Mouse (Mus musculus): ENCODE measurements around the gene Bsx.
A peak's percentile ranks its signal among the peaks of the same experiment; 100 is the strongest.

Gene Bsx

GRCm38 (mm10) chr9:40873556-40874470 lies at the start of gene Bsx:
Gene Bsx (plus strand): TSS chr9:40874127.
- peak; percentile 78 for DNase-seq

- peak; percentile 49 for DNase-seq
Measured at GRCm38 (mm10) chr9:40825601-40826000, 48.3 kb upstream of the Bsx start.

- no peak for DNase-seq
Measured at GRCm38 (mm10) chr9:40827366-40827765, 46.6 kb upstream of the Bsx start.

- peak; percentile 76 for DNase-seq
Measured at GRCm38 (mm10) chr9:40834569-40834968, 39.4 kb upstream of the Bsx start.

GRCm38 (mm10) chr9:40836681-40837080 lies 37.2 kb upstream of the Bsx start:
- DNase-seq, result no peak

GRCm38 (mm10) chr9:40839662-40840061 lies 34.3 kb upstream of the Bsx start:
- DNase-seq, result no peak

- no peak for DNase-seq
Measured at GRCm38 (mm10) chr9:40851515-40851914, 22.4 kb upstream of the Bsx start.

- no peak for DNase-seq
Measured at GRCm38 (mm10) chr9:40858461-40859160, 15.3 kb upstream of the Bsx start.

GRCm38 (mm10) chr9:40859196-40859595 lies 14.7 kb upstream of the Bsx start:
- DNase-seq, result no peak

- DNase-seq, result no peak
Measured at GRCm38 (mm10) chr9:40870331-40870730, 3.6 kb upstream of the Bsx start.

GRCm38 (mm10) chr9:40871369-40872155 lies 2.4 kb upstream of the Bsx start:
- DNase-seq, result no peak

- no peak for DNase-seq
Measured at GRCm38 (mm10) chr9:40872156-40872478, 1.8 kb upstream of the Bsx start.

GRCm38 (mm10) chr9:40874961-40875360 lies 1.0 kb downstream of the Bsx start:
- no peak for DNase-seq

- DNase-seq, result no peak
Measured at GRCm38 (mm10) chr9:40875431-40875830, 1.5 kb downstream of the Bsx start.

GRCm38 (mm10) chr9:40876164-40876563 lies 2.2 kb downstream of the Bsx start:
- no peak for DNase-seq

GRCm38 (mm10) chr9:40876693-40877092 lies 2.8 kb downstream of the Bsx start:
- no peak for DNase-seq

- DNase-seq, result no peak
Measured at GRCm38 (mm10) chr9:40877146-40877880, 3.4 kb downstream of the Bsx start.

GRCm38 (mm10) chr9:40877881-40878235 lies 3.9 kb downstream of the Bsx start:
- no peak for DNase-seq

- no peak for DNase-seq
Measured at GRCm38 (mm10) chr9:40878291-40878945, 4.5 kb downstream of the Bsx start.

- no peak for DNase-seq
Measured at GRCm38 (mm10) chr9:40878998-40879397, 5.1 kb downstream of the Bsx start.

- no peak for DNase-seq
Measured at GRCm38 (mm10) chr9:40885669-40886068, 11.7 kb downstream of the Bsx start.

- no peak for DNase-seq
Measured at GRCm38 (mm10) chr9:40889389-40889788, 15.5 kb downstream of the Bsx start.
